Mouse (Mus musculus) spleen, adult 2 months (tissue): Measurements from ENCODE around the gene Cep19. TPM values are rescaled to one million over a fixed set of nuclear protein-coding genes. Genes with fewer than 3 reads are reported as not detected.

Experiments used
- DNase-seq, 2 experiments: peaks; one replicate each; pipeline versions ENCODE4 v3.0.0 to v3.0.0-alpha.2; 2012 to 2021; ENCODE audit warnings: low spot score in 2 of 2, low read depth in 1 of 2
- H3K27ac ChIP-seq: fragments of 200-500 bp; 2 replicates; pipeline ENCODE4 v1.5.1; 2012; ENCODE audit warnings: low read length, inconsistent platforms; ENCODE audit not compliant: insufficient read depth
- H3K27me3 ChIP-seq: fragments of 200-500 bp; 2 replicates; pipeline ENCODE4 v1.6.1; 2012; ENCODE audit warnings: mild to moderate bottlenecking, moderate library complexity, low read length, inconsistent platforms; ENCODE audit not compliant: control insufficient read depth, insufficient read depth
- H3K36me3 ChIP-seq: fragments of 200-500 bp; 2 replicates; pipeline ENCODE4 v1.6.1; 2012; ENCODE audit warnings: mild to moderate bottlenecking, low read length, inconsistent platforms; ENCODE audit not compliant: control insufficient read depth, insufficient read depth
- H3K4me1 ChIP-seq: fragments of 200-500 bp; 2 replicates; pipeline ENCODE4 v1.6.1; 2011; ENCODE audit warnings: inconsistent platforms; ENCODE audit not compliant: control insufficient read depth, insufficient read depth, insufficient read length
- H3K4me3 ChIP-seq: fragments of 200-500 bp; 2 replicates; pipeline ENCODE4 v1.5.1; 2011; ENCODE audit warnings: mild to moderate bottlenecking, inconsistent platforms; ENCODE audit not compliant: insufficient read depth, insufficient read length; ENCODE audit errors: extremely low read depth
- CTCF ChIP-seq: fragments of 200-500 bp; IDR thresholded peaks from 2 replicates; pipeline ENCODE4 v1.5.1; 2011; ENCODE audit warnings: mild to moderate bottlenecking, inconsistent platforms; ENCODE audit not compliant: insufficient read depth, insufficient read length, insufficient replicate concordance; ENCODE audit errors: extremely low read depth
- POLR2A ChIP-seq: fragments of 200-500 bp; IDR thresholded peaks from 2 replicates; pipeline ENCODE4 v1.6.1; 2011; ENCODE audit warnings: low read depth, low read length, inconsistent platforms
- WGBS: fragments of 180-500 bp; shearing (Covaris S2); methylation state at CpG from one replicate; pipeline ENCODE4 v1.1.7; 2018; 5-methylcytosine and 5-hydroxymethylcytosine counted together
- polyA plus RNA-seq: library from polyadenylated mRNA; depleted of rRNA; stranded (reverse); fragments of >200 nt; gene quantifications from 2 replicates; pipeline ENCODE4 v1.2.3, GENCODE M21; 2012

Cep19 gene
- polyA plus RNA-seq, 1 experiment: 4.7 TPM

DNA sequence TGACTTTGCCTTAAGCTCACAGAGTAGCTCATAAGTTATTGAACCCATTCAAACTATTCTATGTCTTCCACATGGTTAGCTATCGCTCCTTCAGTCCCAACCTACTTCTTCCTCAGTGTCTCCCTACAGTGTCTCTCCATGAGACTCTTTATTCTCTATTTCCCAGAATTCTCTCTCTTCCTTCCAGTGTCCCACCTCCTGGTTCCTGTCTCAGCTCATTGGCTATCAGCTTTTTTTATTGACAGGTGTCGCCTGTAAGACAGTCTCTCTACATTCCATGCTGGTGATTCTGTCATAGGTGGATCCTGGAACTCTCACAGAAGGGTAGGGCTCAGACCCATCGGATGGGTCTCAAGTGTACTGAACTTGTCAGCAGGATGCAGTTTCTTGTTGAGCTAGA, 25.8 kb downstream of the Cep19 start:
- no peak for TF ChIP-seq POLR2A
- TF ChIP-seq CTCF: no peak
- Histone ChIP-seq H3K36me3 (no peaks in the 10 kb centered on the region), H3K27ac (no peak overlapping the region), H3K4me1 (peaks cover 24% of the 10 kb centered on the region), H3K4me3 (no peak overlapping the region), H3K27me3 (no peaks in the 10 kb centered on the region)
- WGBS: 90% methylated on average over 3 of the region's 3 CpGs
- DNase-seq: no peak

DNA sequence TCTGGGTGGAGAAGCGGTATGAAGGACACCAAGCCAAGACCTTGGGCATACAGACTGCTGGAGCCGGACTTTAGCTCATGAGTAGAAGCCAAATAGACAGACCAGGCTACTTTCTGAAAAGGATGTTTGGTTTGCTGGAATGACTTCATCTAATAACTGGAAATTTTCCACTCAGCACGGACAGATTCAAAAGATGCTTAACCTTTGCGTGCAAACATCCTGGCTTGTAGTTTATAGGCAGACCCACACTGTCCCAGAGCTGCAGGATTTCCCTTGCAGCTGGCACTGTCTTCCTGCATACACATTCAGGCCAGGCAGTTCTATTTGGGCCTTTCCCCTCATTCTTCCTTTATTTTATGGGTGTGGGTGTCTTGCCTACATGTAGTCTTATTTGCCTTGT, 27.4 kb downstream of the Cep19 start:
- H3K4me3 ChIP-seq: no peak overlapping the region
- H3K36me3 ChIP-seq: no peaks in the 10 kb centered on the region
- peaks cover 26% of the 10 kb centered on the region for H3K4me1 ChIP-seq
- DNase-seq: no peak
- H3K27ac ChIP-seq: no peak overlapping the region
- TF ChIP-seq POLR2A: no peak
- TF ChIP-seq CTCF: no peak
- H3K27me3 ChIP-seq: no peaks in the 10 kb centered on the region
- WGBS: 60% methylated on average over 4 of the region's 4 CpGs

DNA sequence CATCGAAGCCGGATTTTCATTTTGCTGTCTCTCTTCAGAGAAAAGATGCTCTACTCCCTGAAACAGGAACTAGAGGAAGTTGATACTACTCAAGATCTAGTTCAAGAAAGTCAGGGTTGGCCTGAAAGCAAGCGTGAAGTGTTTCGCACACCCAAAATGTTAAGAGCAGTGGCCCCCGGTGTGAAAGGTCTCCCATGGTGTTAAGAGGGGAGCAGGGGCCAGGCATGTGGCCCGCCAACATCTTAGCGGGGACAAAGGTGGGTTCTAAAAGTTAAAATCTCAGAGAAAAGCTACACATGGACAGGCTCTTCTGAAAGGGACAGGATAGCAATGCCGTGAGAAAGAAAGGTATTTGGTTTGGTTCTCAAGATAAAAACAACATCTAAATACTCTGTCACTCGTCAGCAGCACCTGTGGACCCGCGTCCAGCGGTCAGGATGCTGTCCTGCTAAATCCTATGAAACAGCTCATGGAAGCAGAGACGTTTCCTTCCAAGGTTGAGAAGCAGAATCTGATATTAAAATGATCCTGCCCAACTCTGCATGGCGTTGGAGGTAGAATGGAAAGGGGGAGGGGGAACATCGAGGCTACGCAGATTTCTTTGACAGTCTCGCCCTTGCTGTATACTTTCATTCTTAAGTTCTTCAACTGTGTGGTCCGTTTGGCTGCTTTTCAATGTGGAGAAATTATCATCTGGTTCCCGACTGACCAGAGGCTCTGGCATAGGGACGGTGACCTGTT, 30.0 kb downstream of the Cep19 start:
- peak overlapping the region; percentile 60 for H3K4me3 ChIP-seq
- WGBS: 12% methylated on average over 20 of the region's 20 CpGs
- H3K36me3 ChIP-seq: no peaks in the 10 kb centered on the region
- H3K27ac ChIP-seq: peak overlapping the region; percentile 92
- TF ChIP-seq CTCF: no peak
- no peak for TF ChIP-seq POLR2A
- no peak for DNase-seq
- no peaks in the 10 kb centered on the region for H3K27me3 ChIP-seq
- H3K4me1 ChIP-seq: peaks cover 19% of the 10 kb centered on the region

DNA sequence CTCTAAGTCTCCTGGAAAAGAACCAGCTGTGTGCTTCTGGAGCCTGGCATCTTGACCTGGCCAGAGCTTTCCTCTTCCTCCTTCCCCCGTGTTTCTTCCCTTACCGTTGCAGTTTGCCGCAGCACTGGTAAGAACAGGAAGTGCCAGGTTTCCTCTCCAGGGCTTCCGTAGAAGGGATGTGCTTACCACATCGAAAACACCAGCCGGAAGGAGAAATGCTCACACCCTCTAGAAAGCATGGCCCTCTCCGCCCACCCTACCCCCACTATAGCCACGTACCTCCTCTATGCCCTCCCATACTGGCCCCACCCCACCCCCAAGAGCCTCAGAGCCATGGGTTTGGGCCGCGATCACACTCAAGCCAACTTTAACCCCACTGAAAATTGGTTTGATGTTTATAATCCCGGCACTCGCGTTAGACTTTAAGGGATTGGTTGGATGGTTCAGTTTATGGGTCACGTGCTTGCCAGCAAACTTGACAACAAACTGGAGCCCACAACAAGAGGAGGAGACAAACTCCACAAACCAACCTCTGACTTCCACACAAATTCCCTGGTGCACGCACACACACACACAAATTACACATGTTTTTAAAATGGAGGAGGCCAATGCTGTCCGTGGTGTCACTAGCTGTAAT, 30.7 kb downstream of the Cep19 start:
- TF ChIP-seq POLR2A: peak; percentile 5; the same call in 1 of the 2 replicates
- no peak for TF ChIP-seq CTCF
- H3K27me3 ChIP-seq: no peaks in the 10 kb centered on the region
- DNase-seq: peak; percentile 67 to 71
- no peaks in the 10 kb centered on the region for H3K36me3 ChIP-seq
- peak overlapping the region; percentile 92 for H3K27ac ChIP-seq
- H3K4me1 ChIP-seq: peaks cover 15% of the 10 kb centered on the region
- H3K4me3 ChIP-seq: peak overlapping the region; percentile 60
- WGBS: 10% methylated on average over 16 of the region's 16 CpGs

DNA sequence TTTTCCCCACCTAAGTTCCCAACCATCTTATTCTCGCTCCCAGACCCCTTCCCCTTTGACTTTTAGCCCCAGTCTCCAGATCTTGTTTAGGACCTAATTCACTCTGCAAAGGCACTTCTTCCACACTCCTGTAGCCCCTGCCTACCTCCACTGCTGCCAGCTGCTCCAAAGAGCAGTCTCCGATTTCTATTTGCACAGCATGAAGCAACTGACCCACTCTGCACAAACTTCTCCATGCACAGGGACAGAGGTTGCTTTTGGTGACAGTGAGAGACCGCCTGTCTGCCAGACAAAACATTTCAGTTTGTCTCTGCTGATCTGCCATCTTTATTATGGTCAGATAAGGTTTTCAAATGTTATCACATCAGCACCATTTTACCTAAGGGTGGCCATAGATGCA, 33.5 kb downstream of the Cep19 start:
- 90% methylated on average over 3 of the region's 3 CpGs for WGBS
- no peaks in the 10 kb centered on the region for H3K27me3 ChIP-seq
- no peaks in the 10 kb centered on the region for H3K36me3 ChIP-seq
- no peak overlapping the region for H3K27ac ChIP-seq
- peaks cover 7% of the 10 kb centered on the region for H3K4me1 ChIP-seq
- TF ChIP-seq POLR2A (no peak), CTCF (no peak)
- H3K4me3 ChIP-seq: no peak overlapping the region
- DNase-seq: no peak

DNA sequence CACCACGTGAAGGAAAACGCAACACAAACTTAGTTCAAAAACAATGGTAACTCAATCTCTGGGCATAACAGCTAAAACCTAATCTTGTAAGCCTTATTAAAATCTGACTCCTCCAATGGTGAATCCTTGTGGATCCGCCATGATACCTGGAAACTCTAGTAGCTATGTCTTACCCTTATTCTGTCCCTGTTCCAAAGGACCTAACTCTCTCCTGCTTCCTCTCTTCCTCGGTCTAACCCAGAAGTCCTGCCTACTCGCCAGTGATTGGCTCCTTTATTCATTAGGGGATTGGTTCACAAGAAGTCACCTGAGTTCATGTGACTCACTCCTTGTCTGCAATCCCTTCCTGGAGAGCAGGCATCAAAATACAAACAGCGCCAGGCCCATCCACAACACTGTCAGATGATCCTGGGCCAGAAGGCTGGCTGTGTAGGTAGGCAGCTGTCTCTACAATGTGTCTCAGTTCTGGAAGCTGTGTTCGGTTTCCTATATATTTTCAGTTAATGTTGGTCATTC, 36.3 kb downstream of the Cep19 start:
- Histone ChIP-seq H3K4me3 (no peak overlapping the region), H3K27ac (no peak overlapping the region), H3K4me1 (peaks cover 2% of the 10 kb centered on the region; the same call in 1 of the 2 replicates), H3K36me3 (no peaks in the 10 kb centered on the region), H3K27me3 (no peaks in the 10 kb centered on the region)
- WGBS: 93% methylated on average over 7 of the region's 7 CpGs
- TF ChIP-seq POLR2A (no peak), CTCF (no peak)
- DNase-seq: no peak

DNA sequence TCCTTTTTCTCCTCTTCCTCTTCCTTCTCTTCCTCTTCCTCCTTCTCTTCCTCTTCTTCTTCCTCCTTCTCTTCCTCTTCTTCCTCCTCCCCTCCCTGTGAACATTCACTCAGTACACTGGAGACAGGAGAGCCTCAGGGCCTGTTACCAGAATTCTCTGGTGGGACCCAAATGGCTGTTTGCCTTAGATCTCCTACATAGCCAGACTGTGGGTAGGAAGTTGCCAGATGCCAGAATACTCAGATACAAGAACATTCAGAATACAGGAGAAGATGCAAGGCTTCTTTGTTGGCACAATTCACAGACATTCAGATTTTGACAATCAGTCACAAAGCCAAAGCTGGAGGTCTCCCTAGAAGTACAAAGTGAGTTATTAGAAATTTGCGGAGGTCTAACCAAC, 39.4 kb downstream of the Cep19 start:
- WGBS: 93% methylated on average over 1 of the region's 1 CpGs
- no peak overlapping the region for H3K4me3 ChIP-seq
- H3K27ac ChIP-seq: no peak overlapping the region
- no peaks in the 10 kb centered on the region for H3K4me1 ChIP-seq
- no peak for DNase-seq
- no peaks in the 10 kb centered on the region for H3K27me3 ChIP-seq
- TF ChIP-seq POLR2A: no peak
- no peak for TF ChIP-seq CTCF
- H3K36me3 ChIP-seq: peaks cover 21% of the 10 kb centered on the region
